Mouse (Mus musculus): ENCODE data around the gene Rab31. TPM values are rescaled to one million over a fixed set of nuclear protein-coding genes. Genes with fewer than 3 reads are reported as not detected.

The Rab31 gene
- polyA plus RNA-seq, 2 experiments, result 2.7 to 5.0 TPM

- no peak for TF ChIP-seq EP300 (IDR thresholded peaks at IDR 0.05; ENCODE audit: low read depth)
- TF ChIP-seq CTCF (IDR thresholded peaks at IDR 0.05; ENCODE audit: low read depth), result no peak
- no peak overlapping the region for H3K27ac ChIP-seq
- H3K9ac ChIP-seq (replicated peaks), result no peak overlapping the region
- H3K36me3 ChIP-seq (replicated peaks; ENCODE audit: control insufficient read depth, insufficient read depth, low read depth), result no peaks in the 10 kb centered on the region
- H3K9me3 ChIP-seq (ENCODE audit: control insufficient read depth, low read length), result no peaks in the 10 kb centered on the region
- no peak overlapping the region for H3K4me3 ChIP-seq (ENCODE audit: insufficient read depth in 1 of 2, low read depth in 2 of 2, low read length in 2 of 2)
- WGBS (ENCODE audit: insufficient replicate concordance), result 70% methylated on average over 6 of the region's 6 CpGs
- ATAC-seq (ENCODE audit: insufficient read depth) (no peak), DNase-seq (ENCODE audit: low read depth in 3 of 3, low spot score in 3 of 3) (no peak)
- no peaks in the 10 kb centered on the region for H3K4me1 ChIP-seq (replicated peaks; ENCODE audit: control insufficient read depth in 2 of 2, insufficient read depth in 2 of 2, low read length in 1 of 2)
- no peak overlapping the region for H3K4me2 ChIP-seq (ENCODE audit: low read depth)
- H3K27me3 ChIP-seq (ENCODE audit: control insufficient read depth, insufficient read depth, low read length), result no peaks in the 10 kb centered on the region
Observed at GRCm38 (mm10) chr17:65626301-65626700, 146.3 kb downstream of the Rab31 start.

- ATAC-seq (ENCODE audit: insufficient read depth) (no peak), DNase-seq (ENCODE audit: low read depth in 3 of 3, low spot score in 3 of 3) (no peak)
- no peaks in the 10 kb centered on the region for H3K36me3 ChIP-seq (replicated peaks; ENCODE audit: control insufficient read depth, insufficient read depth, low read depth)
- H3K27me3 ChIP-seq (ENCODE audit: control insufficient read depth, insufficient read depth, low read length), result no peaks in the 10 kb centered on the region
- TF ChIP-seq EP300 (IDR thresholded peaks at IDR 0.05; ENCODE audit: low read depth) (no peak), CTCF (IDR thresholded peaks at IDR 0.05; ENCODE audit: low read depth) (no peak)
- H3K9me3 ChIP-seq (ENCODE audit: control insufficient read depth, low read length), result no peaks in the 10 kb centered on the region
- WGBS (ENCODE audit: insufficient replicate concordance), result 65% methylated on average over 6 of the region's 6 CpGs
- no peak overlapping the region for H3K4me3 ChIP-seq (ENCODE audit: insufficient read depth in 1 of 2, low read depth in 2 of 2, low read length in 2 of 2)
- H3K27ac ChIP-seq, result no peak overlapping the region
- H3K4me1 ChIP-seq (replicated peaks; ENCODE audit: control insufficient read depth in 2 of 2, insufficient read depth in 2 of 2, low read length in 1 of 2), result no peaks in the 10 kb centered on the region
- no peak overlapping the region for H3K9ac ChIP-seq (replicated peaks)
- no peak overlapping the region for H3K4me2 ChIP-seq (ENCODE audit: low read depth)
Observed at GRCm38 (mm10) chr17:65625563-65625962, 147.0 kb downstream of the Rab31 start.

- no peaks in the 10 kb centered on the region for H3K27me3 ChIP-seq (ENCODE audit: control insufficient read depth, insufficient read depth, low read length)
- no peak for DNase-seq (ENCODE audit: low read depth in 3 of 3, low spot score in 3 of 3)
- no peaks in the 10 kb centered on the region for H3K4me1 ChIP-seq (replicated peaks; ENCODE audit: control insufficient read depth in 2 of 2, insufficient read depth in 2 of 2, low read length in 1 of 2)
- H3K9ac ChIP-seq (replicated peaks), result no peak overlapping the region
- no peak for ATAC-seq (ENCODE audit: insufficient read depth)
- no peak for TF ChIP-seq CTCF (IDR thresholded peaks at IDR 0.05; ENCODE audit: low read depth)
- TF ChIP-seq EP300 (IDR thresholded peaks at IDR 0.05; ENCODE audit: low read depth), result no peak
- H3K36me3 ChIP-seq (replicated peaks; ENCODE audit: control insufficient read depth, insufficient read depth, low read depth), result no peaks in the 10 kb centered on the region
- H3K27ac ChIP-seq, result no peak overlapping the region
- no peak overlapping the region for H3K4me2 ChIP-seq (ENCODE audit: low read depth)
- no peaks in the 10 kb centered on the region for H3K9me3 ChIP-seq (ENCODE audit: control insufficient read depth, low read length)
- H3K4me3 ChIP-seq (ENCODE audit: insufficient read depth in 1 of 2, low read depth in 2 of 2, low read length in 2 of 2), result no peak overlapping the region
Observed at GRCm38 (mm10) chr17:65623130-65623529, 149.4 kb downstream of the Rab31 start.

- H3K4me3 ChIP-seq (ENCODE audit: insufficient read depth in 1 of 2, low read depth in 2 of 2, low read length in 2 of 2), result no peak overlapping the region
- no peak for ATAC-seq (ENCODE audit: insufficient read depth)
- no peak overlapping the region for H3K4me2 ChIP-seq (ENCODE audit: low read depth)
- no peak for DNase-seq (ENCODE audit: low read depth in 3 of 3, low spot score in 3 of 3)
- no peak overlapping the region for H3K9ac ChIP-seq (replicated peaks)
- no peaks in the 10 kb centered on the region for H3K36me3 ChIP-seq (replicated peaks; ENCODE audit: control insufficient read depth, insufficient read depth, low read depth)
- no peaks in the 10 kb centered on the region for H3K9me3 ChIP-seq (ENCODE audit: control insufficient read depth, low read length)
- TF ChIP-seq CTCF (IDR thresholded peaks at IDR 0.05; ENCODE audit: low read depth), result no peak
- no peak for TF ChIP-seq EP300 (IDR thresholded peaks at IDR 0.05; ENCODE audit: low read depth)
- WGBS (ENCODE audit: insufficient replicate concordance), result 78% methylated on average over 2 of the region's 2 CpGs
- H3K27me3 ChIP-seq (ENCODE audit: control insufficient read depth, insufficient read depth, low read length), result no peaks in the 10 kb centered on the region
- no peak overlapping the region for H3K27ac ChIP-seq
- no peaks in the 10 kb centered on the region; a peak in 1 of 4 replicates for H3K4me1 ChIP-seq (replicated peaks; ENCODE audit: control insufficient read depth in 2 of 2, insufficient read depth in 2 of 2, low read length in 1 of 2)
Observed at GRCm38 (mm10) chr17:65618431-65618830, 154.1 kb downstream of the Rab31 start.

- DNase-seq (ENCODE audit: low read depth in 3 of 3, low spot score in 3 of 3) (no peak), ATAC-seq (ENCODE audit: insufficient read depth) (no peak)
- H3K27me3 ChIP-seq (ENCODE audit: control insufficient read depth, insufficient read depth, low read length), result no peaks in the 10 kb centered on the region
- H3K9ac ChIP-seq (replicated peaks), result no peak overlapping the region
- TF ChIP-seq CTCF (IDR thresholded peaks at IDR 0.05; ENCODE audit: low read depth) (no peak), EP300 (IDR thresholded peaks at IDR 0.05; ENCODE audit: low read depth) (no peak)
- no peak overlapping the region for H3K4me2 ChIP-seq (ENCODE audit: low read depth)
- H3K36me3 ChIP-seq (replicated peaks; ENCODE audit: control insufficient read depth, insufficient read depth, low read depth), result no peaks in the 10 kb centered on the region
- H3K4me1 ChIP-seq (replicated peaks; ENCODE audit: control insufficient read depth in 2 of 2, insufficient read depth in 2 of 2, low read length in 1 of 2), result peaks cover 4 to 5% of the 10 kb centered on the region in 2 experiments
- 36% methylated on average over 3 of the region's 3 CpGs for WGBS (ENCODE audit: insufficient replicate concordance)
- H3K9me3 ChIP-seq (ENCODE audit: control insufficient read depth, low read length), result no peaks in the 10 kb centered on the region
- H3K27ac ChIP-seq, result no peak overlapping the region
- H3K4me3 ChIP-seq (ENCODE audit: insufficient read depth in 1 of 2, low read depth in 2 of 2, low read length in 2 of 2), result no peak overlapping the region
Observed at GRCm38 (mm10) chr17:65615678-65616077, 156.9 kb downstream of the Rab31 start.
